Mouse (Mus musculus) brain, embryonic 14.5 days (tissue): ENCODE results near the gene Msrb3. TPM values are rescaled to one million over a fixed set of nuclear protein-coding genes. Genes with fewer than 3 reads are reported as not detected.

ENCODE experiments used
- DNase-seq: peaks from one replicate; pipeline ENCODE4 v3.0.0-alpha.2; 2011; ENCODE audit warnings: low read depth
- CTCF ChIP-seq: fragments of 200-500 bp; IDR thresholded peaks from 2 replicates; pipeline ENCODE4 v1.5.1; 2012; ENCODE audit warnings: inconsistent platforms, mild to moderate bottlenecking, moderate library complexity, borderline replicate concordance; ENCODE audit not compliant: insufficient read depth, insufficient read length; ENCODE audit errors: extremely low read depth
- POLR2A ChIP-seq: fragments of 200-500 bp; IDR thresholded peaks from 2 replicates; pipeline ENCODE4 v1.6.1; 2012; ENCODE audit warnings: mild to moderate bottlenecking, inconsistent platforms, borderline replicate concordance; ENCODE audit not compliant: poor library complexity, insufficient read depth, insufficient read length, severe bottlenecking; ENCODE audit errors: extremely low read depth
- polyA plus RNA-seq: library from polyadenylated mRNA; depleted of rRNA; stranded (reverse); fragments of >200 nt; gene quantifications from 2 replicates; pipeline ENCODE4 v1.2.3, GENCODE M21; 2012

Gene Msrb3
- polyA plus RNA-seq, 1 experiment, result 4.1 TPM

DNA sequence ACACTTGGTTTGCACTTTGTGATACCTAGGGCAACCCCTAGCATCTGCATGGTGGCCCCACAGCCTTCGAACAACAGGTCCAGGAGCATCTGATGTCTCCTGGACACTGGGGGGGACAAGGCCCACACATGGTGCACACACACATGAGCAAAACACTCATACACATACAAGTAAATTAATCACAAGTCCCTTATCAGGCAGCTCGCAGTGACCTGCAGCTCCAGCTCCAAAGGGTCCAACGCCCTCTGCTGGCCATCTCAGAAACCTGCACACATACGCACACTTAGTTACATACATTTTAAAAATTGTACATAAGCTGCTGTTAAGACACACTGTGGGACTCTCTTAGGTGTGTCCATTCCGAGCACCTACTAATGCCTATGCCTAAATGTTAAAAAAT, 17.3 kb upstream of the Msrb3 start:
- no peak for DNase-seq
- TF ChIP-seq POLR2A (no peak), CTCF (peak; percentile 40; the same call in 1 of the 2 replicates)

DNA sequence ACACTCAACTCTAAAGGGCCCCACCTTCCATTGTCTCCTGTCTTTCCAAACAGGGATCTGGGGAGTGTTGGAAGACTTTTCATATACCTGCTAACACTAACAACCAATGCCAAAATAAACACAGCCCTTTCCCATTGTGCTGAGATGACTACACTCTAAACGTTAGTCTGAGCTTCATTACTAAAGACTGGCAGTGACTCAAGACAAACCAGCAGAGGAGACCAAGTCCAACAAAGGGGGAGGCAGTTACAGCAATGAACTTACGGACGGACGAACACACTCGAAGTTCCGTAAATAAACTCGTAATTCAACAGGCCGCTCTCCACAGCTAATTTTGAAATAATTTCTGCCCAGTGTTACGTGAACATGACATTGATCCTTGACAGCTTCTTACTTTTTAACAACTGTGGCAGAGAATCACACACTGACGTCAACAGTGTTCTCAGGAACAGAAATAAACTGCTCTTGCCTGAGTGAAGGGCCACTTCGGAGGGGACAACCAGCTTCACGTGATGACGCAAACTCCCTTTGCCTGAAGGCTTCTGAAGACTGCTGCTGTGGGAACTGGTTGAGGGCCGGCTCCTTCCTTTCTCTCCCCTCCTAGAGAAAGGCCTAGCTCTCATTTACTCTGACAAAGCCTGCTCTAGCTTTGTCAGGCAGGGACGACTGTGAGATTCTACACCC, 16.2 kb upstream of the Msrb3 start:
- no peak for TF ChIP-seq POLR2A
- TF ChIP-seq CTCF, result no peak
- peak; percentile 63 for DNase-seq

DNA sequence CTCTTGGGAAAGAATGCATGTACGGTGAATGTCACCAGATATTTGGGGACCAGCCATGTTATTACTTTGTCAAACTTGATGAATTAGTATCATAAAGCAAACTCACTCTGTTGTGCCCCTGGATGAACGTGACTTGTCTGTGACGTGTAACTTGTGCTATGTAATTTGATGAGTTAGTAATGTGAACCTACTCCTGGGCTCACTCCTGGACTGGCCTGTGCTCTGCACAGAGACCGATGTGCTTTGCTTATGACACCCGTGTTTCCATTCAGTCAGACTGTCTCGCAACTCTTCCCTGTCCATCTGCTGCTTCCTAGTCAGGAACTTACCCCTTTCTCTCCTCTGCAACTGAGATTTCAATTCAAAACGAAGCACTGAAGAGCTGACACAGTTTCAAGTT, 15.4 kb upstream of the Msrb3 start:
- peak; percentile 20 for DNase-seq
- TF ChIP-seq CTCF, result no peak
- TF ChIP-seq POLR2A, result no peak

DNA sequence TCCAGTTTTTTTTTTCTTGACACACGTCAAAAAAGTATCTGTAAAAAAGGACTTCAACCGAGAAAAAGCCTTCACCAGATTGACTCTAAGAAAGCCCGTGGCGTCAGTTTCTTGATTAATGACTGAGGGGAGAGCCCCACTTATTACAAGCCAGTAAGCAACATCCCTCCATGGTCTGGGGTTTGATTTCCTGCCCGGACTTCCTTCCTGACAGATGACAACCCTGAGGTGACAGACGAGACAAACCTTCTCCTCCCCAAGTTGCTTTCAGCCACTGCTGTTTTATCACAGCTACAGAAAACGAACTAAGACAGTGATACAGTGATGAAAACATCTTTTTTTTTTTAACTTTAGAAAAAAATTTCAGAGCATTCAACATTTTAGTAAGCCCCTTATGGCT, 14.9 kb upstream of the Msrb3 start:
- DNase-seq, result no peak
- TF ChIP-seq POLR2A (no peak), CTCF (no peak)

DNA sequence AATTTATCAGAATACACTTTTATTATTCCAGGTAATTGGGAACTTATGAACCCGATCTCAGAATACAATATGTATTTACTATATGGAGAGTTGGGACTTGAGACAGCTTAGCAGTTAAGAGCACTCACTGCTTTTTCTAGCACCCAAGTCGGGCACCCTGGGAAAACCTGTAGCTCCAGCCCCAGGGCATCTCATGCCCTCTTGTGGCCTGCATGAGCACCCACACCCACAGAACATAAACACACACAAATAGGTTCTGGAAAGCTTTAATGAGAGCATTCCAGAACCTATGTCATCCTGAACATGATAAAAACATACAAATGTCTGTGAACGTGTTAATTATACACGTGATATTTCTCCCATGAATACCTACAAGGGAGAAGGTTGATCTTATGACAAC, 13.1 kb upstream of the Msrb3 start:
- TF ChIP-seq POLR2A (no peak), CTCF (peak; percentile 21; the same call in 1 of the 2 replicates)

DNA sequence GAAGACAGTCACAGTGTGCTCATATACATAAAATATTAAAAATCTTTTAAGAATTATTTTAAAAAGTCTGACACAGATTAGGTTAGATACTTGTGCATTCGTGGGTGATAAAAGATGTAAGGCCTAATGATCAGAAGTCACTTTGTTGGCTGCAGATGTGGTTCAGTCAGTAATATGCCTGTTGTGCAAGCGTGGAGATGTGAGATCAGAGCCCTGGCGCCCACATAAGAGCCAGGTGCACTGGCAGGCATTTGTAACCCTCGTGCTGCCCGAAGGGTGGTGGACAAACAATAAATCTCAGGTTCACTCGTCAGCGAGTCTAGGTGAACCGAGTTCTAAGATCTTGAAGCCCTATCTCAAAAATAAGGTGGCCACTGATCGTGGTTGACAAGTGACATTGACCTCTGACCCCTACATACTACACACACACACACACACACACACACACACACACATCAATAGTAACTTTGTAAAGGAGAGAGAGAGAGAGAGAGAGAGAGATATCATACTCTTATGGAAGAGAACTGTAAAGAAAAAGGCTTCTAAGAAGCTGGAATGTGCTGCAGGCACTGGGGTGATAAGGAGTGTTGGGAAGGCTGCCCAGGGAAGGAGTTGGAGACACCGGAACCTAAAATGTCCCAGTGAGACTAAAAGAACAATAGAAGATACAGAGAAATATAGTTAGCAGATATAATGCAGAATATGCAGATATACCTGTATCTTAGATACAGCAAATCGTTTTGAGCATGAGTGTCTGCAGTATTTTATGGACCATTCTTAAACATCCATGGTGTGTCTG, 10.1 kb upstream of the Msrb3 start:
- TF ChIP-seq POLR2A (no peak), CTCF (no peak)
- no peak for DNase-seq

More for the DNA sequence above, 13.1 kb upstream of the Msrb3 start:
- no peak for DNase-seq

DNA sequence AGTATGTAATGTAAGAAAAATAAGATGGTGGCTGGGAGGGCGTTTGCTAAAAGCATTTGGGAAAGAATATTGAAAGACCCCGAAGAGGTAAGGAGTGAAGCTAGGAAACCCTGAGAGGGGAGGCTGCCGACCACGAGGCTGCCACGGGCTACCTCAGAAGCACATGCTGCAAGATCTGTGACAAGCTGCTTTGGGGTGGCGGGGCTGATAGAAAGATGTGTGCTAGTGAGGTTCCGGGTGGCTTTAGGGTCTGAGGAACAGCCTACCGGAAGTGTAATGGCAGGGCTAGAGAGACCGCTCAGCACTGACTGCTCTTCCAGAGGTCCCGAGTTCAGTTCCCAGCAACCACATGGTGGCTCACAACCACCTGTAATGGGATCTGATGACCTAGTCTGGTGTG, 5.8 kb upstream of the Msrb3 start:
- no peak for TF ChIP-seq POLR2A
- TF ChIP-seq CTCF, result no peak
- DNase-seq, result no peak

DNA sequence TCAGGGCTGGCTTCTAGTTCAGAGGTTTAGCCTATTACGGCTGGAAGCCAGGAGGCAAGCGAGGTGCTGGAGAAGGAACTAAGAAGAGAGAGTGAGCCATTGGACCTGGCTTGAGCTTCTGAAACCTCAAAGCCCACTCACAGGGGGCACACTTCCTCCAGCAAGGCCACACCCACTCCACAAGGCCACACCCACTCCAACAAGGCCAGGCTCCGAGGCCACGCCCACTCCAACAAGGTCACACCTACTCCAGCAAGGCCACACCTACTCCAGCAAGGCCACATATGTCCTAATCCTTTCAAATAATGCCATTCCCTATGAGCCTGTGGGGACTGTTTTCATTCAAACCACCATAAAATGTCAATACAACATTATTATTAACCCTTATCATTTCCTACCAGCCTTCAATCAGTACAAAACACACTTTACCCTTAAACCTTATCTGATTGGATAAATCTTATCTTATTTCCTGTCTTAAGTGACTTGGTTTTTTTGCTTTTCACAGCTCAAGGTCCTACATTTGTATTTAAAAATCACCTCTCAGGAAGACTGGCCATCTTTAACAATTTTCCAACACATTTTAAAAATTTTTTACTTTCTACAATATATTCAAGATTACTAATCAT, 5.1 kb upstream of the Msrb3 start:
- TF ChIP-seq CTCF, result no peak
- TF ChIP-seq POLR2A, result no peak
- DNase-seq, result no peak

DNA sequence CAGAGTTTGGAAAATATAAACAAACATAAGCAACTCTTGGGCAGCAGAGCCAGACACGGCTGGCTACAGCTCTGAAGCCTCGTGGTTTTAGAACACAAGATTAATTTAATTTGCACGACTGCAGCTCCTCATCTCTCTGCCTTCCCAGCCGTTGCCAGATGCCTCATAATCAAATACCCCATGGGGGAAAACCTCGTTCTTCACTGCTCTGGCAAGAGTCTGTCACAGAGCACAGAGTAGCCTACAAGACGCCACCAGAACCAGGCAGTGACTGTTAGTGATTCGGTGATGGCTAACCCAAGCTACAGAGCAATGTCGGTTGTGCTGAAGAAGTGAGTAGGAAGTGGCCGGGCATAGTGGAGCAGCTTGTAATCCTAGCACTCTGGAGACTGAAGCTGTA, 2.8 kb upstream of the Msrb3 start:
- TF ChIP-seq CTCF (no peak), POLR2A (no peak)
- no peak for DNase-seq

DNA sequence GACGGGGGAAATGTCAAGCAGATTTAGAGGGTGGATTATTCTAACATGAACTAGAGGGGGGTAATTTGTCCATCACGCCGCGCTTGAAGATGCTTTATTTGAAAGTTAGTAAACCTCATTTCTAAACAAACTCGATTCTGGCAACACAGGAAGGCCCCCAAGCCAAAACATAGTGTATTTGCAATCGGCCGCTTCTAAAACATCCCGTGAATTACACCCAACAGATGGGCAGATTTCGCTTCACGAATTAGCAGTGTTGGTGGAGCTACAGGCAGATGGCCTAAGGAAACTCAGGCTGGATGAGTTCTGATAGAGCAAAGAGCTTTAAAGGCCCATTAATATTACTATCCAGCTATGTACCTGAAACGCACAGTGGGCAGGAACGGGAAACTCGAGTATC, 1.2 kb upstream of the Msrb3 start:
- peak; percentile 78 for DNase-seq
- TF ChIP-seq CTCF, result no peak
- no peak for TF ChIP-seq POLR2A

DNA sequence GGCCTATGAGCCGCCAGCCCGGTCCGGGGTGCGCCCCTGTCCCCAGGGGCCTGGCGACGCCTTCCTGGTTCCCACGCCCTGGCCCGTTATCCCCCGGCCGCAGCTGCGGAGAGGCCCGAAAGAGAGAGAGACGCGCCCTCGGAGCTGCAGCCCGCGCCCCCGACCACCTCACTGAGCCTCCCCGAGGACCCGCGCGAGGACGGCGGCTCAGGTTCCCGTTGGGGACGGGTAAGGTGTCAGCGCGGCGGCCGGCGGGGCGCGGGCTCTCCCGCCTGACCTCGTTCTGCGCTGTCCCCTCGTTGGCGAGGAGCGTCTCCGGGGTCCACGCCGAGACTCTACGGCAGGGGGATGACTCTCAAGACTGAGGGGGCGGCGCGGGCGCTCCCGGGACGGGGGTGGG, 544 bp downstream of the Msrb3 start:
- DNase-seq, result peak; percentile 26
- no peak for TF ChIP-seq CTCF
- no peak for TF ChIP-seq POLR2A
